Mouse (Mus musculus): ENCODE measurements at regions not wholly inside any gene's neighbourhood (a gene's known extent, or its start where the extent isn't known, plus 50 kb on each side); places are given as distances from the start of the nearest gene placed in this dataset.

GRCm38 (mm10) chr10:126386430-126386829 is 420.5 kb downstream of the Lrig3 start:
- Histone ChIP-seq H3K4me3 (no peak overlapping the region), H3K9ac (no peak overlapping the region), H3K4me2 (no peak overlapping the region), H3K27ac (replicated peaks) (no peak overlapping the region), H3K9me3 (no peaks in the 10 kb centered on the region), H3K27me3 (no peaks in the 10 kb centered on the region), H3K4me1 (replicated peaks) (no peaks in the 10 kb centered on the region), H3K36me3 (no peaks in the 10 kb centered on the region)
- ATAC-seq (ENCODE audit: low read depth), result no peak
- WGBS, result 80% methylated on average over 3 of the region's 3 CpGs

GRCm38 (mm10) chr10:126385644-126386043 is 419.7 kb downstream of the Lrig3 start:
- no peak overlapping the region for H3K4me3 ChIP-seq
- no peaks in the 10 kb centered on the region for H3K9me3 ChIP-seq
- WGBS, result 92% methylated on average over 6 of the region's 6 CpGs
- no peaks in the 10 kb centered on the region for H3K36me3 ChIP-seq
- H3K9ac ChIP-seq, result no peak overlapping the region
- no peak overlapping the region for H3K4me2 ChIP-seq
- ATAC-seq (ENCODE audit: low read depth), result no peak
- no peak overlapping the region for H3K27ac ChIP-seq (replicated peaks)
- no peaks in the 10 kb centered on the region for H3K27me3 ChIP-seq
- no peaks in the 10 kb centered on the region for H3K4me1 ChIP-seq (replicated peaks)

GRCm38 (mm10) chr10:126380381-126380780 is 414.4 kb downstream of the Lrig3 start:
- no peaks in the 10 kb centered on the region for H3K9me3 ChIP-seq
- no peaks in the 10 kb centered on the region for H3K27me3 ChIP-seq
- no peaks in the 10 kb centered on the region for H3K36me3 ChIP-seq
- no peaks in the 10 kb centered on the region for H3K4me1 ChIP-seq (replicated peaks)
- no peak overlapping the region for H3K9ac ChIP-seq
- no peak overlapping the region for H3K27ac ChIP-seq (replicated peaks)
- WGBS, result 91% methylated on average over 2 of the region's 2 CpGs
- no peak for ATAC-seq (ENCODE audit: low read depth)
- H3K4me2 ChIP-seq, result no peak overlapping the region
- H3K4me3 ChIP-seq, result no peak overlapping the region

- Histone ChIP-seq H3K4me3 (no peak overlapping the region), H3K4me2 (no peak overlapping the region), H3K27ac (replicated peaks) (no peak overlapping the region), H3K27me3 (no peaks in the 10 kb centered on the region), H3K4me1 (replicated peaks) (no peaks in the 10 kb centered on the region), H3K9ac (no peak overlapping the region), H3K9me3 (no peaks in the 10 kb centered on the region), H3K36me3 (no peaks in the 10 kb centered on the region)
- ATAC-seq (ENCODE audit: low read depth), result no peak
- WGBS, result 28% methylated on average over 6 of the region's 6 CpGs
Measured at GRCm38 (mm10) chr10:126379239-126379638, 413.3 kb downstream of the Lrig3 start.

GRCm38 (mm10) chr10:126373906-126374305 is 407.9 kb downstream of the Lrig3 start:
- Histone ChIP-seq H3K27me3 (no peaks in the 10 kb centered on the region), H3K27ac (replicated peaks) (no peak overlapping the region), H3K9ac (no peak overlapping the region), H3K4me2 (no peak overlapping the region), H3K9me3 (no peaks in the 10 kb centered on the region), H3K36me3 (no peaks in the 10 kb centered on the region), H3K4me3 (no peak overlapping the region), H3K4me1 (replicated peaks) (peaks cover 19% of the 10 kb centered on the region)
- no peak for ATAC-seq (ENCODE audit: low read depth)
- 64% methylated on average over 6 of the region's 6 CpGs for WGBS

GRCm38 (mm10) chr10:126371881-126372280 is 405.9 kb downstream of the Lrig3 start:
- Histone ChIP-seq H3K4me3 (no peak overlapping the region), H3K4me2 (no peak overlapping the region), H3K9me3 (no peaks in the 10 kb centered on the region), H3K9ac (no peak overlapping the region), H3K36me3 (no peaks in the 10 kb centered on the region), H3K27me3 (no peaks in the 10 kb centered on the region), H3K4me1 (replicated peaks) (peaks cover 19% of the 10 kb centered on the region), H3K27ac (replicated peaks) (no peak overlapping the region)
- ATAC-seq (ENCODE audit: low read depth), result no peak
- 79% methylated on average over 6 of the region's 6 CpGs for whole genome bisulfite sequencing

- H3K4me1 ChIP-seq (replicated peaks), result peaks cover 6% of the 10 kb centered on the region; the same call in 1 of the 2 replicates
- H3K36me3 ChIP-seq, result no peaks in the 10 kb centered on the region
- ATAC-seq (ENCODE audit: low read depth), result no peak
- H3K9me3 ChIP-seq, result no peaks in the 10 kb centered on the region; the same call in 1 of the 2 replicates
- H3K9ac ChIP-seq, result no peak overlapping the region
- H3K27ac ChIP-seq (replicated peaks), result no peak overlapping the region
- no peak overlapping the region for H3K4me2 ChIP-seq
- WGBS, result 59% methylated on average over 11 of the region's 11 CpGs
- H3K27me3 ChIP-seq, result no peaks in the 10 kb centered on the region
- H3K4me3 ChIP-seq, result no peak overlapping the region
Measured at GRCm38 (mm10) chr10:126349076-126349475, 383.1 kb downstream of the Lrig3 start.

GRCm38 (mm10) chr10:126337426-126337825 is 371.5 kb downstream of the Lrig3 start:
- no peak overlapping the region for H3K4me3 ChIP-seq
- no peak overlapping the region for H3K27ac ChIP-seq (replicated peaks)
- H3K9ac ChIP-seq, result no peak overlapping the region
- no peak for ATAC-seq (ENCODE audit: low read depth)
- no peaks in the 10 kb centered on the region for H3K27me3 ChIP-seq
- 0 out of 2 replicates have a peak, but pooled peaks cover 8% of the 10 kb centered on the region for H3K9me3 ChIP-seq
- 76% methylated on average over 4 of the region's 4 CpGs for WGBS
- no peak overlapping the region for H3K4me2 ChIP-seq
- no peaks in the 10 kb centered on the region for H3K4me1 ChIP-seq (replicated peaks)
- no peaks in the 10 kb centered on the region for H3K36me3 ChIP-seq

- H3K4me3 ChIP-seq, result no peak overlapping the region
- no peak overlapping the region for H3K4me2 ChIP-seq
- H3K27ac ChIP-seq (replicated peaks), result no peak overlapping the region
- H3K4me1 ChIP-seq (replicated peaks), result peaks cover 4% of the 10 kb centered on the region; the same call in 1 of the 2 replicates
- no peaks in the 10 kb centered on the region for H3K27me3 ChIP-seq
- WGBS, result 87% methylated on average over 5 of the region's 5 CpGs
- no peak overlapping the region for H3K9ac ChIP-seq
- H3K9me3 ChIP-seq, result no peaks in the 10 kb centered on the region
- H3K36me3 ChIP-seq, result no peaks in the 10 kb centered on the region
- ATAC-seq (ENCODE audit: low read depth), result no peak
Measured at GRCm38 (mm10) chr10:126333786-126334185, 367.8 kb downstream of the Lrig3 start.

- H3K36me3 ChIP-seq, result no peaks in the 10 kb centered on the region
- H3K9me3 ChIP-seq, result no peaks in the 10 kb centered on the region
- peak overlapping the region; percentile 46 for H3K4me2 ChIP-seq
- ATAC-seq (ENCODE audit: low read depth), result peak; percentile 89
- 7% methylated on average over 17 of the region's 17 CpGs for WGBS
- H3K27ac ChIP-seq (replicated peaks), result no peak overlapping the region
- peaks cover 4% of the 10 kb centered on the region; the same call in 1 of the 2 replicates for H3K4me1 ChIP-seq (replicated peaks)
- peak overlapping the region; percentile 57; the same call in 1 of the 2 replicates for H3K9ac ChIP-seq
- H3K4me3 ChIP-seq, result no peak overlapping the region
- H3K27me3 ChIP-seq, result no peaks in the 10 kb centered on the region
Measured at GRCm38 (mm10) chr10:126330305-126330969, 364.5 kb downstream of the Lrig3 start.

- Histone ChIP-seq H3K36me3 (no peaks in the 10 kb centered on the region), H3K4me1 (replicated peaks) (0 out of 2 replicates have a peak, but pooled peaks cover 9% of the 10 kb centered on the region), H3K9ac (no peak overlapping the region), H3K27me3 (no peaks in the 10 kb centered on the region), H3K4me3 (no peak overlapping the region), H3K4me2 (no peak overlapping the region), H3K9me3 (no peaks in the 10 kb centered on the region), H3K27ac (replicated peaks) (no peak overlapping the region; the same call in 1 of the 2 replicates)
- 0 out of 2 replicates have a peak, but pooled peaks have one; percentile 27 for ATAC-seq (ENCODE audit: low read depth)
- WGBS, result 59% methylated on average over 9 of the region's 9 CpGs
Measured at GRCm38 (mm10) chr10:126320831-126321230, 354.9 kb downstream of the Lrig3 start.

- H3K9ac ChIP-seq, result no peak overlapping the region
- no peak overlapping the region for H3K27ac ChIP-seq (replicated peaks)
- H3K4me1 ChIP-seq (replicated peaks), result 0 out of 2 replicates have a peak, but pooled peaks cover 9% of the 10 kb centered on the region
- ATAC-seq (ENCODE audit: low read depth), result no peak
- no peaks in the 10 kb centered on the region for H3K9me3 ChIP-seq
- H3K4me2 ChIP-seq, result no peak overlapping the region
- no peaks in the 10 kb centered on the region for H3K36me3 ChIP-seq
- H3K27me3 ChIP-seq, result no peaks in the 10 kb centered on the region
- H3K4me3 ChIP-seq, result no peak overlapping the region
- WGBS, result 75% methylated on average over 10 of the region's 10 CpGs
Measured at GRCm38 (mm10) chr10:126319795-126320194, 353.8 kb downstream of the Lrig3 start.

- WGBS, result 90% methylated on average over 1 of the region's 1 CpGs
- Histone ChIP-seq H3K4me1 (replicated peaks) (no peaks in the 10 kb centered on the region), H3K4me2 (no peak overlapping the region), H3K4me3 (no peak overlapping the region), H3K9me3 (no peaks in the 10 kb centered on the region), H3K27me3 (no peaks in the 10 kb centered on the region), H3K27ac (replicated peaks) (no peak overlapping the region), H3K36me3 (no peaks in the 10 kb centered on the region), H3K9ac (no peak overlapping the region)
- ATAC-seq (ENCODE audit: low read depth), result no peak
Measured at GRCm38 (mm10) chr10:126299962-126300361, 334.0 kb downstream of the Lrig3 start.

All from neural tube, embryonic 13.5 days (tissue).